Mouse (Mus musculus) heart, postnatal 0 days (tissue): Measurements from ENCODE around the gene Esr1.

Source experiments
- CTCF ChIP-seq: IDR thresholded peaks from 2 replicates; pipeline ENCODE4 v1.5.1; 2016; ENCODE audit warnings: antibody characterized with exemption, control low read depth, low read depth
- EP300 ChIP-seq: IDR thresholded peaks from 2 replicates; pipeline ENCODE4 v1.6.1; 2016; ENCODE audit warnings: antibody characterized with exemption, low read depth

GRCm38 (mm10) chr10:4598916-4599315 is 12.5 kb upstream of the Esr1 start:
- TF ChIP-seq EP300 (no peak), CTCF (no peak)
